Mouse (Mus musculus): ENCODE results near the gene Ubl4b. TPM values are rescaled to one million over a fixed set of nuclear protein-coding genes. Genes with fewer than 3 reads are reported as not detected.

Gene Ubl4b
- polyA plus RNA-seq, 2 experiments = not detected

DNA sequence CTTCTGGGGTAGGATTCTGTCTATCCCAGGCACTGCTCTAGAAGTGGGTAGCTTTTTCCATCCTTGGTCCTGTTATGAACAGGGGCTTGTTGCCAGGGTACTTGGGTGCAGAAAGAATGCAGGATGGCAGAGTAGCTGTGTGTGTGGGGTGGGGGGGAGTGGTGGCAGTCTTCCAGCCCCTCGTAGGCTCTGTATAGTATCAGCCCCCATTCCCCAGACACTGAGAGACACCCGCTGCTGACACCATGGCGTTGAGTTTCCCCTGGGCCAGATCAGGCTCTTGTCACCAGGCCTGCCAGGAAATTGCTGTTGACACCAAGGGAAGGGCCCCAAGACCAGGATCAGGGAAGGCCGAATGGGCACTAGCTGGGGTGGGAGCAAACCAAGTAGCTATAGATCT is 13.8 kb upstream of the Ubl4b start:
- no peak overlapping the region for H3K9ac ChIP-seq (replicated peaks)
- DNase-seq (ENCODE audit: low read depth in 3 of 3, low spot score in 3 of 3) = no peak
- no peaks in the 10 kb centered on the region for H3K27me3 ChIP-seq (ENCODE audit: control insufficient read depth, insufficient read depth, low read length)
- no peak for ATAC-seq (ENCODE audit: insufficient read depth)
- WGBS (ENCODE audit: insufficient replicate concordance) = 37% methylated on average over 4 of the region's 4 CpGs
- H3K27ac ChIP-seq = no peak overlapping the region
- TF ChIP-seq CTCF (IDR thresholded peaks at IDR 0.05; ENCODE audit: low read depth) (no peak), EP300 (IDR thresholded peaks at IDR 0.05; ENCODE audit: low read depth) (no peak)
- H3K4me2 ChIP-seq (ENCODE audit: low read depth) = no peak overlapping the region
- H3K4me3 ChIP-seq (ENCODE audit: insufficient read depth in 1 of 2, low read depth in 2 of 2, low read length in 2 of 2) = no peak overlapping the region
- H3K4me1 ChIP-seq (replicated peaks; ENCODE audit: control insufficient read depth in 2 of 2, insufficient read depth in 2 of 2, low read length in 1 of 2) = no peaks in the 10 kb centered on the region
- no peaks in the 10 kb centered on the region for H3K9me3 ChIP-seq (ENCODE audit: control insufficient read depth, low read length)
- no peaks in the 10 kb centered on the region for H3K36me3 ChIP-seq (replicated peaks; ENCODE audit: control insufficient read depth, insufficient read depth, low read depth)

GRCm38 (mm10) chr3:107567766-107568165 is 12.9 kb upstream of the Ubl4b start:
- Histone ChIP-seq H3K36me3 (replicated peaks; ENCODE audit: control insufficient read depth, insufficient read depth, low read depth) (no peaks in the 10 kb centered on the region), H3K27ac (no peak overlapping the region), H3K4me3 (ENCODE audit: insufficient read depth in 1 of 2, low read depth in 2 of 2, low read length in 2 of 2) (no peak overlapping the region), H3K27me3 (ENCODE audit: control insufficient read depth, insufficient read depth, low read length) (no peaks in the 10 kb centered on the region), H3K4me2 (ENCODE audit: low read depth) (no peak overlapping the region), H3K4me1 (replicated peaks; ENCODE audit: control insufficient read depth in 2 of 2, insufficient read depth in 2 of 2, low read length in 1 of 2) (no peaks in the 10 kb centered on the region), H3K9ac (replicated peaks) (no peak overlapping the region), H3K9me3 (ENCODE audit: control insufficient read depth, low read length) (no peaks in the 10 kb centered on the region)
- 50% methylated on average over 7 of the region's 7 CpGs for WGBS (ENCODE audit: insufficient replicate concordance)
- no peak for TF ChIP-seq CTCF (IDR thresholded peaks at IDR 0.05; ENCODE audit: low read depth)
- no peak for TF ChIP-seq EP300 (IDR thresholded peaks at IDR 0.05; ENCODE audit: low read depth)
- no peak for DNase-seq (ENCODE audit: low read depth in 3 of 3, low spot score in 3 of 3)
- no peak for ATAC-seq (ENCODE audit: insufficient read depth)

DNA sequence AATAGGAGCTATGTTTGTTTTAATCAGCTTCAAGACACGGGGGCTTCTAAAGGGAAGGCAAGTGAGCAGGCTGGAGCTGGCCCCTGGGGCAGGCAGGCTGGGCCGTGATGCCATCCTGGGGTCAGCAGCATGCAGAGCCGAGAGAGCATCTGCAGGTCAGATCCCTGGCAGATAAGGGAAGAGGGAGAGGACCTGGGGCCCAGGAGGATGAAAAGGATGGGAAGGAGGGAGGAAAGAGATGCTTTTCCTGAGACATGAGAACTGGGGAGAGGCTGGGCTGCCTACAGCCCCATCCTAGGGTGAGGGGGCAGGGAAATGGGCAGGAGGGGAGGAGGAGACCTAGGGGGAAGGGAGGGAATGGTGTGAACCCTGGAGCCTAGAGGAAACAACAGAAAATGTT is 10.5 kb upstream of the Ubl4b start:
- Histone ChIP-seq H3K4me2 (ENCODE audit: low read depth) (no peak overlapping the region), H3K4me3 (ENCODE audit: insufficient read depth in 1 of 2, low read depth in 2 of 2, low read length in 2 of 2) (no peak overlapping the region), H3K36me3 (replicated peaks; ENCODE audit: control insufficient read depth, insufficient read depth, low read depth) (no peaks in the 10 kb centered on the region), H3K9ac (replicated peaks) (no peak overlapping the region), H3K9me3 (ENCODE audit: control insufficient read depth, low read length) (no peaks in the 10 kb centered on the region), H3K27me3 (ENCODE audit: control insufficient read depth, insufficient read depth, low read length) (no peaks in the 10 kb centered on the region), H3K27ac (no peak overlapping the region), H3K4me1 (replicated peaks; ENCODE audit: control insufficient read depth in 2 of 2, insufficient read depth in 2 of 2, low read length in 1 of 2) (no peaks in the 10 kb centered on the region)
- ATAC-seq (ENCODE audit: insufficient read depth) = no peak
- no peak for DNase-seq (ENCODE audit: low read depth in 3 of 3, low spot score in 3 of 3)
- WGBS (ENCODE audit: insufficient replicate concordance) = 32% methylated on average over 3 of the region's 3 CpGs
- TF ChIP-seq EP300 (IDR thresholded peaks at IDR 0.05; ENCODE audit: low read depth) (no peak), CTCF (IDR thresholded peaks at IDR 0.05; ENCODE audit: low read depth) (no peak)

- Histone ChIP-seq H3K9me3 (ENCODE audit: control insufficient read depth, low read length) (no peaks in the 10 kb centered on the region), H3K4me1 (replicated peaks; ENCODE audit: control insufficient read depth in 2 of 2, insufficient read depth in 2 of 2, low read length in 1 of 2) (no peaks in the 10 kb centered on the region), H3K4me3 (ENCODE audit: insufficient read depth in 1 of 2, low read depth in 2 of 2, low read length in 2 of 2) (no peak overlapping the region), H3K4me2 (ENCODE audit: low read depth) (no peak overlapping the region), H3K9ac (replicated peaks) (no peak overlapping the region), H3K36me3 (replicated peaks; ENCODE audit: control insufficient read depth, insufficient read depth, low read depth) (no peaks in the 10 kb centered on the region), H3K27me3 (ENCODE audit: control insufficient read depth, insufficient read depth, low read length) (no peaks in the 10 kb centered on the region), H3K27ac (no peak overlapping the region)
- TF ChIP-seq EP300 (IDR thresholded peaks at IDR 0.05; ENCODE audit: low read depth) (no peak), CTCF (IDR thresholded peaks at IDR 0.05; ENCODE audit: low read depth) (no peak)
- ATAC-seq (ENCODE audit: insufficient read depth) (no peak), DNase-seq (ENCODE audit: low read depth in 3 of 3, low spot score in 3 of 3) (no peak)
- 33% methylated on average over 4 of the region's 4 CpGs for WGBS (ENCODE audit: insufficient replicate concordance)
These were observed 9.0 kb upstream of the Ubl4b start for GRCm38 (mm10) chr3:107563880-107564279.

- Histone ChIP-seq H3K4me3 (ENCODE audit: insufficient read depth in 1 of 2, low read depth in 2 of 2, low read length in 2 of 2) (no peak overlapping the region), H3K4me2 (ENCODE audit: low read depth) (no peak overlapping the region), H3K27me3 (ENCODE audit: control insufficient read depth, insufficient read depth, low read length) (no peaks in the 10 kb centered on the region), H3K27ac (no peak overlapping the region), H3K4me1 (replicated peaks; ENCODE audit: control insufficient read depth in 2 of 2, insufficient read depth in 2 of 2, low read length in 1 of 2) (no peaks in the 10 kb centered on the region), H3K36me3 (replicated peaks; ENCODE audit: control insufficient read depth, insufficient read depth, low read depth) (no peaks in the 10 kb centered on the region), H3K9ac (replicated peaks) (no peak overlapping the region), H3K9me3 (ENCODE audit: control insufficient read depth, low read length) (no peaks in the 10 kb centered on the region)
- no peak for DNase-seq (ENCODE audit: low read depth in 3 of 3, low spot score in 3 of 3)
- WGBS (ENCODE audit: insufficient replicate concordance) = 54% methylated on average over 4 of the region's 4 CpGs
- TF ChIP-seq CTCF (IDR thresholded peaks at IDR 0.05; ENCODE audit: low read depth) = no peak
- TF ChIP-seq EP300 (IDR thresholded peaks at IDR 0.05; ENCODE audit: low read depth) = no peak
- no peak for ATAC-seq (ENCODE audit: insufficient read depth)
These were observed 7.7 kb upstream of the Ubl4b start for GRCm38 (mm10) chr3:107562591-107562990.

All from liver, embryonic 14.5 days (tissue).